In genomic region chr1:165735826-165736818, GRCm38 (mm10) we compare ENCODE assay signal across 8 mouse cellular contexts. TPM values are rescaled to one million over a fixed set of nuclear protein-coding genes. Genes with fewer than 3 reads are reported as not detected.
A peak's percentile ranks its signal among the peaks of the same experiment; 100 is the strongest.
DNase-seq lines count a peak whose midpoint lies in the region; ATAC-seq lines count a peak whose summit lies in the region.

No protein-coding gene starts in this region.

- WGBS in hindbrain, embryonic 15.5 days = 35% methylated on average over 20 of the region's 20 CpGs

- H3K27me3 ChIP-seq in hindbrain, embryonic 15.5 days = peaks cover 2% of the 10 kb centered on the region; the same call in 1 of the 2 replicates

- peaks cover 3% of the 10 kb centered on the region; the same call in 1 of the 2 replicates for H3K4me1 ChIP-seq in hindbrain, embryonic 15.5 days (replicated peaks)

- DNase-seq in R1 (ENCODE audit: low read depth, low spot score) = peak; percentile 87
- DNase-seq in cerebellum, postnatal 25 days = peak; percentile 82 to 91
- peak; percentile 84 to 92 for DNase-seq in frontal cortex, postnatal 36 days (ENCODE audit: low spot score in 2 of 2)
- DNase-seq in layer of hippocampus, postnatal 36 days = peak; percentile 80 to 83
- DNase-seq in lung, postnatal 36 days = peak; percentile 96
- DNase-seq in retina, postnatal 1 day = peak; percentile 90
- peak; percentile 94 for DNase-seq in thymus, postnatal 4 days

- H3K4me3 ChIP-seq in hindbrain, embryonic 15.5 days = no peak overlapping the region

- H3K36me3 ChIP-seq in hindbrain, embryonic 15.5 days = no peaks in the 10 kb centered on the region

- peak; percentile 82 for ATAC-seq in hindbrain, embryonic 15.5 days (ENCODE audit: low FRiP score, low read depth)

- no peak overlapping the region for H3K27ac ChIP-seq in hindbrain, embryonic 15.5 days (replicated peaks)

- no peak overlapping the region for H3K9ac ChIP-seq in hindbrain, embryonic 15.5 days

- H3K9me3 ChIP-seq in hindbrain, embryonic 15.5 days = no peaks in the 10 kb centered on the region

- H3K4me2 ChIP-seq in hindbrain, embryonic 15.5 days = peak overlapping the region; percentile 27; the same call in 1 of the 2 replicates

RNA-seq across cellular contexts. Expression of gene Rcsd1, which starts 26.6 kb away (rescaled TPM):
- 9.9 and 10.5 TPM in 2 replicates for polyA plus RNA-seq in hindbrain, embryonic 15.5 days (2015; fragmentation: Nextera tagmentation; extraction: Ambion mirVana)
- total RNA-seq in layer of hippocampus, postnatal 36 days (2021) = 1 to 10 TPM; 3.7 to 4.8 TPM

RNA-seq across cellular contexts. Expression of gene Creg1, which starts 27.4 kb away (rescaled TPM):
- polyA plus RNA-seq in hindbrain, embryonic 15.5 days (2015; fragmentation: Nextera tagmentation; extraction: Ambion mirVana) = 32.7 and 34.1 TPM in 2 replicates
- total RNA-seq in layer of hippocampus, postnatal 36 days (2021) = 10 to 100 TPM; 21.3 to 35.2 TPM

RNA-seq across cellular contexts. Expression of gene Cd247, which starts 52.4 kb away (rescaled TPM):
- 0.51 and 0.69 TPM in 2 replicates for polyA plus RNA-seq in hindbrain, embryonic 15.5 days (2015; fragmentation: Nextera tagmentation; extraction: Ambion mirVana)
- total RNA-seq in layer of hippocampus, postnatal 36 days (2021) = not detected
